Mouse (Mus musculus) forebrain, embryonic 14.5 days (tissue): ENCODE results near the gene Zbtb32. TPM values are rescaled to one million over a fixed set of nuclear protein-coding genes. Genes with fewer than 3 reads are reported as not detected.

ENCODE experiments used
- ATAC-seq: fragments of 200-750 bp; cut with Nextera tagmentation; 2 replicates; pipeline ENCODE4 v1.8.0; 2017; ENCODE audit warnings: mild to moderate bottlenecking, moderate library complexity
- DNase-seq: peaks from one replicate; pipeline ENCODE4 v3.0.0-alpha.2; 2015; ENCODE audit warnings: low spot score
- H3K27ac ChIP-seq: fragments of 300-500 bp; sonication (generic); 2 replicates; pipeline ENCODE4 v1.5.1; 2014; ENCODE audit warnings: low read depth, mild to moderate bottlenecking, control low read depth, low read length, moderate library complexity
- H3K27me3 ChIP-seq: fragments of 300-500 bp; sonication (generic); replicated peaks from 2 replicates; pipeline ENCODE4 v1.6.1; 2014; ENCODE audit warnings: low read length, control low read depth, mixed read lengths; ENCODE audit not compliant: control insufficient read depth, insufficient read depth
- H3K36me3 ChIP-seq: fragments of 300-500 bp; sonication (generic); 2 replicates; pipeline ENCODE4 v1.6.1; 2014; ENCODE audit warnings: low read length, control low read depth; ENCODE audit not compliant: control insufficient read depth, insufficient read depth
- H3K4me1 ChIP-seq: fragments of 300-500 bp; sonication (generic); 2 replicates; pipeline ENCODE4 v1.6.1; 2014; ENCODE audit warnings: antibody characterized with exemption, low read length, control low read depth; ENCODE audit not compliant: control insufficient read depth, insufficient read depth
- H3K4me2 ChIP-seq: fragments of 300-500 bp; sonication (generic); 2 replicates; pipeline ENCODE4 v1.6.1; 2014; ENCODE audit warnings: mild to moderate bottlenecking, control low read depth, low read length
- H3K4me3 ChIP-seq: fragments of 300-500 bp; sonication (generic); 2 replicates; pipeline ENCODE4 v1.5.1; 2014; ENCODE audit warnings: low read depth, low read length, control low read depth
- H3K9ac ChIP-seq: fragments of 300-500 bp; sonication (generic); 2 replicates; pipeline ENCODE4 v1.6.1; 2014; ENCODE audit warnings: mild to moderate bottlenecking, low read length, control low read depth, moderate library complexity
- H3K9me3 ChIP-seq: fragments of 300-500 bp; sonication (generic); replicated peaks from 2 replicates; pipeline ENCODE4 v1.6.1; 2016; ENCODE audit warnings: low read length, control low read depth, mixed read lengths; ENCODE audit not compliant: control insufficient read depth
- WGBS: fragments of 180-500 bp; shearing (Covaris S2); extraction: QIAGEN DNeasy Blood & Tissue Kit; methylation state at CpG from one replicate; pipeline ENCODE4 v1.1.7; 2014; 5-methylcytosine and 5-hydroxymethylcytosine counted together
- microRNA-seq: library from miRNA; unstranded; fragments of <30 nt; microRNA quantifications from one replicate; pipeline ENCODE4, GENCODE M21; 2016
- polyA plus RNA-seq: library from polyadenylated mRNA; unstranded; fragments of >200 nt; fragmentation: Nextera tagmentation; extraction: Ambion mirVana; gene quantifications from 2 replicates; pipeline ENCODE4 v1.2.1, GENCODE M21; 2014

The Zbtb32 gene
- polyA plus RNA-seq, 1 experiment from 2014 or later, result 0.34 TPM

DNA sequence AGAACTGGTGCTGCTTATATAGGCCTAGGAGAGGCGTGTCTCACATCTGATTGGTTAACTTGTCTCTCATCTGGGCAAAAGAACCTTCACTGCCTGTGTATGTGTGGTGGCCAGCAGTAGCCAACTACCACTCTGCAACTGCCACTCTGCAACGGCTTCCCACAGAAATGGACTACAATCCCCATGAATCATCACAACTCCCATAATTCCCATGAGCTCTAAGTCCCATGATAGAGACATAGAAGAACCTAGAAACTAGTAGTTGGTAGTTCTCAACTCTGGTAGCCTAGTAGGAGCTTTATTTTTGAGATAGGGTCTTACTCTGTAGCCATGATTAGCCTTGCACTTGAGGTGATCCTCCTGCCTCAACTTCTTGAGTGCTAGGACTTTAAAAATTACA, 48.8 kb downstream of the Zbtb32 start:
- peaks cover 30% of the 10 kb centered on the region for H3K36me3 ChIP-seq
- ATAC-seq (no peak), DNase-seq (no peak)
- 84% methylated on average over 2 of the region's 2 CpGs for WGBS
- H3K27me3 ChIP-seq, result no peaks in the 10 kb centered on the region
- no peak overlapping the region for H3K9ac ChIP-seq
- H3K9me3 ChIP-seq, result no peaks in the 10 kb centered on the region
- H3K27ac ChIP-seq, result no peak overlapping the region
- H3K4me2 ChIP-seq, result no peak overlapping the region
- peaks cover 10% of the 10 kb centered on the region; the same call in 1 of the 2 replicates for H3K4me1 ChIP-seq
- no peak overlapping the region for H3K4me3 ChIP-seq

DNA sequence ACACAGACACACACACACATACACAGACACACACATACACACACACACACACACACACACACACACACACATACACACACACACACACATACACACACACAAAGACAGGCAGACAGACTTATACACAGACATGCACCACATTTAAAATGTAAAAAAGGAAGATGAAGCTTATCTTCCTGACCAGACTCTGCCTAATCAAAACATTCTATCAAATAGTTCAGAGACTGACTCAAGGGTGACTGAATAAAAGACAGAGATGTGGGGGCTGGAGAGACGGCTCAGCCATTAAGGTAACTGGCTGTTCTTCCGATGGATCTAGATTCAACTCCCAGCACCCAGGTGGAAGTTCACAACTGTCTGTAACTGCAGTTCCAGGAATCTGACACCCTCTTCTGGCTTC, 54.4 kb downstream of the Zbtb32 start:
- no peak for DNase-seq
- Histone ChIP-seq H3K36me3 (peaks cover 48% of the 10 kb centered on the region), H3K4me3 (no peak overlapping the region), H3K27me3 (no peaks in the 10 kb centered on the region), H3K27ac (no peak overlapping the region), H3K9me3 (no peaks in the 10 kb centered on the region), H3K4me1 (no peaks in the 10 kb centered on the region), H3K9ac (no peak overlapping the region), H3K4me2 (no peak overlapping the region)
- ATAC-seq, result no peak
- WGBS, result 92% methylated on average over 2 of the region's 2 CpGs

DNA sequence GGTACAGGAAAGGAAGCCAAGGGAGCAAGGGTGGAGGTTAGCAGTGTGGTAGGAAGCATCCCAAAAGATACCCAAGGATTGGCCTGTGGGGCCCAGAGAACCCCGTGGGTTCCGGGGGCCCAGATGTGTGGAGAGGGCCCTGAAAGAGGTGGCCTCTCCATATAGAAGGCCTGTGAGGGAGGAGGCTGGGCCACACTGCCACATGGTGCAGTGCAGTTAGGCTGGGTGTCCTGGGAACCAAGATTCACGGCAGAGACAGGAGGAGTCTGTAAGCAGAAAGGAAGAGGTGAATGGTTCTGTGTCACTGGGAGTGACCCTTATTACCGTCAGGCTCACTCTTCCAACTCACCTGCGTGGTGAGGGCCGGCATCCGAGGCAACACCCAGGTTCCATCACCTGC, 58.1 kb downstream of the Zbtb32 start:
- Histone ChIP-seq H3K9ac (no peak overlapping the region), H3K4me1 (peaks cover 3% of the 10 kb centered on the region; the same call in 1 of the 2 replicates), H3K27ac (no peak overlapping the region), H3K4me2 (no peak overlapping the region), H3K36me3 (peaks cover 34% of the 10 kb centered on the region), H3K27me3 (no peaks in the 10 kb centered on the region), H3K9me3 (no peaks in the 10 kb centered on the region), H3K4me3 (no peak overlapping the region)
- 90% methylated on average over 7 of the region's 7 CpGs for WGBS
- DNase-seq, result no peak
- ATAC-seq, result no peak

Small RNA genes within 50 kb of the gene (microRNA-seq; reads per million reads assigned to microRNA genes)
- gene Gm38670 (0.79 reads per million), gene Mir3569 (not detected)

Other genes starting within 250 kb of the Zbtb32 start
- 8.8 and 10.3 TPM in 2 replicates for gene Lrfn3, start 236.1 kb downstream of the Zbtb32 start, polyA plus RNA-seq
- 31.1 and 31.3 TPM in 2 replicates for gene Tyrobp, start 185.1 kb downstream of the Zbtb32 start, polyA plus RNA-seq
- 0.61 TPM in 1 of 2 replicates, not detected in the other for gene Hcst, start 179.1 kb downstream of the Zbtb32 start, polyA plus RNA-seq
- gene Nfkbid, start 177.2 kb downstream of the Zbtb32 start, polyA plus RNA-seq, result 1.2 and 1.4 TPM in 2 replicates
- 467 and 579 TPM in 2 replicates for gene Aplp1, start 153.4 kb downstream of the Zbtb32 start, polyA plus RNA-seq
- 0.65 and 0.79 TPM in 2 replicates for gene Kirrel2, start 141.2 kb downstream of the Zbtb32 start, polyA plus RNA-seq
- gene Nphs1, start 140.6 kb downstream of the Zbtb32 start, polyA plus RNA-seq, result 0.10 TPM in 1 of 2 replicates, not detected in the other
- gene Prodh2, start 105.3 kb downstream of the Zbtb32 start, polyA plus RNA-seq, result not detected in 2 replicates
- gene Arhgap33, start 63.8 kb downstream of the Zbtb32 start, polyA plus RNA-seq, result 63.5 and 98.4 TPM in 2 replicates
- gene Hspb6, start 46.7 kb downstream of the Zbtb32 start, polyA plus RNA-seq, result 8.6 and 10.1 TPM in 2 replicates
- 6.2 and 7.1 TPM in 2 replicates for gene Proser3, start 46.6 kb downstream of the Zbtb32 start, polyA plus RNA-seq
- 47.6 and 59.0 TPM in 2 replicates for gene Lin37, start 39.1 kb downstream of the Zbtb32 start, polyA plus RNA-seq
- gene U2af1l4, start 35.6 kb downstream of the Zbtb32 start, polyA plus RNA-seq, result 132 and 135 TPM in 2 replicates
- gene Gm49396, start 35.6 kb downstream of the Zbtb32 start, polyA plus RNA-seq, result 7.0 and 10.7 TPM in 2 replicates
- 121 and 143 TPM in 2 replicates for gene Psenen, start 35.3 kb downstream of the Zbtb32 start, polyA plus RNA-seq
- 1.7 and 6.4 TPM in 2 replicates for gene Igflr1, start 33.5 kb downstream of the Zbtb32 start, polyA plus RNA-seq
- gene Kmt2b, start 10.2 kb downstream of the Zbtb32 start, polyA plus RNA-seq, result 8.7 and 9.6 TPM in 2 replicates
- gene Upk1a, start 13.9 kb upstream of the Zbtb32 start, polyA plus RNA-seq, result 0.20 and 0.25 TPM in 2 replicates
- gene Cox6b1, start 27.2 kb upstream of the Zbtb32 start, polyA plus RNA-seq, result 909 and 1,141 TPM in 2 replicates
- gene Etv2, start 36.9 kb upstream of the Zbtb32 start, polyA plus RNA-seq, result not detected in 2 replicates
- gene Rbm42, start 51.4 kb upstream of the Zbtb32 start, polyA plus RNA-seq, result 120 and 133 TPM in 2 replicates
- 32.9 and 35.8 TPM in 2 replicates for gene Haus5, start 66.1 kb upstream of the Zbtb32 start, polyA plus RNA-seq
- not detected in 2 replicates for gene Pmis2, start 72.7 kb upstream of the Zbtb32 start, polyA plus RNA-seq
- not detected in 2 replicates for gene 2200002J24Rik, start 100.0 kb upstream of the Zbtb32 start, polyA plus RNA-seq
- gene Atp4a, start 113.3 kb upstream of the Zbtb32 start, polyA plus RNA-seq, result 0.84 and 1.2 TPM in 2 replicates
- 228 and 286 TPM in 2 replicates for gene Tmem147, start 130.6 kb upstream of the Zbtb32 start, polyA plus RNA-seq
- gene Gapdhs, start 144.8 kb upstream of the Zbtb32 start, polyA plus RNA-seq, result 0.57 and 0.59 TPM in 2 replicates
- 1.3 and 2.0 TPM in 2 replicates for gene Sbsn, start 152.6 kb upstream of the Zbtb32 start, polyA plus RNA-seq
- gene Dmkn, start 164.8 kb upstream of the Zbtb32 start, polyA plus RNA-seq, result 0.74 and 0.88 TPM in 2 replicates
- 1.1 TPM in 1 of 2 replicates, not detected in the other for gene Krtdap, start 189.0 kb upstream of the Zbtb32 start, polyA plus RNA-seq
- gene Ffar2, start 224.9 kb upstream of the Zbtb32 start, polyA plus RNA-seq, result 0.11 and 0.46 TPM in 2 replicates